Mouse (Mus musculus) megakaryocyte, embryonic 14.5 days (primary cell): ENCODE measurements around the gene Simc1.

Experiments
- FLI1 ChIP-seq: IDR thresholded peaks from 2 replicates; pipeline ENCODE4 v1.6.1; 2012; ENCODE audit warnings: low read length, inconsistent platforms, mixed read lengths
- GATA1 ChIP-seq: IDR thresholded peaks from 3 replicates; pipeline ENCODE4 v1.6.1; 2012; ENCODE audit warnings: mixed read lengths, low read length, inconsistent platforms, borderline replicate concordance

- TF ChIP-seq GATA1 (no peak), FLI1 (no peak)
Measured at GRCm38 (mm10) chr13:54457062-54457461, 46.5 kb upstream of the Simc1 start.
